Mouse (Mus musculus) stomach, embryonic 15.5 days (tissue): Measurements from ENCODE around the gene Smg1. TPM values are rescaled to one million over a fixed set of nuclear protein-coding genes. Genes with fewer than 3 reads are reported as not detected.

ENCODE experiments used
- ATAC-seq: fragments of 200-750 bp; cut with Nextera tagmentation; 2 replicates; pipeline ENCODE4 v1.8.0; 2017; ENCODE audit warnings: low read depth, moderate number of reproducible peaks, moderate TSS enrichment; ENCODE audit not compliant: insufficient read depth, low FRiP score
- H3K27ac ChIP-seq: fragments of 300-500 bp; sonication (generic); 2 replicates; pipeline ENCODE4 v1.5.1; 2015; ENCODE audit warnings: mild to moderate bottlenecking, inconsistent platforms
- H3K27me3 ChIP-seq: fragments of 300-500 bp; sonication (generic); replicated peaks from 2 replicates; pipeline ENCODE4 v1.6.1; 2015; ENCODE audit warnings: inconsistent platforms
- H3K36me3 ChIP-seq: fragments of 300-500 bp; sonication (generic); 2 replicates; pipeline ENCODE4 v1.6.1; 2015; ENCODE audit warnings: inconsistent platforms
- H3K4me1 ChIP-seq: fragments of 300-500 bp; sonication (generic); 2 replicates; pipeline ENCODE4 v1.6.1; 2015; ENCODE audit warnings: inconsistent platforms
- H3K4me2 ChIP-seq: fragments of 300-500 bp; sonication (generic); 2 replicates; pipeline ENCODE4 v1.6.1; 2015; ENCODE audit warnings: mild to moderate bottlenecking, inconsistent platforms
- H3K4me3 ChIP-seq: fragments of 300-500 bp; sonication (generic); replicated peaks from 2 replicates; pipeline ENCODE4 v1.5.1; 2015; ENCODE audit warnings: inconsistent platforms
- H3K9ac ChIP-seq: fragments of 300-500 bp; sonication (generic); 2 replicates; pipeline ENCODE4 v1.6.1; 2015; ENCODE audit warnings: inconsistent platforms
- H3K9me3 ChIP-seq: fragments of 300-500 bp; sonication (generic); 2 replicates; pipeline ENCODE4 v1.6.1; 2016; ENCODE audit warnings: inconsistent platforms
- WGBS: fragments of 180-500 bp; shearing (Covaris S2); methylation state at CpG from one replicate; pipeline ENCODE4 v1.1.7; 2015; 5-methylcytosine and 5-hydroxymethylcytosine counted together
- polyA plus RNA-seq: library from polyadenylated mRNA; unstranded; fragments of >200 nt; fragmentation: Nextera tagmentation; extraction: Ambion mirVana; gene quantifications from 2 replicates; pipeline ENCODE4 v1.2.1, GENCODE M21; 2015

Smg1 gene
- polyA plus RNA-seq, 1 experiment from 2014 or later, result 22.0 TPM

GRCm38 (mm10) chr7:118128925-118129429 is 114.5 kb downstream of the Smg1 start:
- H3K36me3 ChIP-seq, result peaks cover 7% of the 10 kb centered on the region; the same call in 1 of the 2 replicates
- peak; percentile 45 for ATAC-seq
- peak overlapping the region; percentile 78 for H3K4me3 ChIP-seq
- H3K9me3 ChIP-seq, result no peaks in the 10 kb centered on the region
- no peaks in the 10 kb centered on the region for H3K27me3 ChIP-seq
- H3K9ac ChIP-seq, result peak overlapping the region; percentile 85
- under 1% methylated on average over 21 of the region's 21 CpGs for WGBS
- peaks cover 21% of the 10 kb centered on the region for H3K4me1 ChIP-seq
- peak overlapping the region; percentile 69 for H3K4me2 ChIP-seq
- peak overlapping the region; percentile 96 for H3K27ac ChIP-seq

GRCm38 (mm10) chr7:118126219-118126875 is 117.1 kb downstream of the Smg1 start:
- 51% methylated on average over 11 of the region's 11 CpGs for WGBS
- no peak for ATAC-seq
- Histone ChIP-seq H3K27me3 (no peaks in the 10 kb centered on the region), H3K4me2 (peak overlapping the region; percentile 69; the same call in 1 of the 2 replicates), H3K4me1 (peaks cover 21% of the 10 kb centered on the region), H3K27ac (no peak overlapping the region), H3K9ac (no peak overlapping the region), H3K9me3 (no peaks in the 10 kb centered on the region), H3K4me3 (0 out of 2 replicates have a peak overlapping the region, but pooled peaks have one; percentile 0), H3K36me3 (peaks cover 15% of the 10 kb centered on the region)

- no peaks in the 10 kb centered on the region for H3K27me3 ChIP-seq
- H3K4me3 ChIP-seq, result no peak overlapping the region
- H3K4me2 ChIP-seq, result no peak overlapping the region
- no peaks in the 10 kb centered on the region for H3K9me3 ChIP-seq
- peaks cover 19% of the 10 kb centered on the region for H3K36me3 ChIP-seq
- no peak overlapping the region for H3K27ac ChIP-seq
- peaks cover 21% of the 10 kb centered on the region for H3K4me1 ChIP-seq
- no peak overlapping the region for H3K9ac ChIP-seq
- no peak for ATAC-seq
These were observed 117.7 kb downstream of the Smg1 start for GRCm38 (mm10) chr7:118125736-118126135.

GRCm38 (mm10) chr7:118123512-118124411 is 119.7 kb downstream of the Smg1 start:
- Histone ChIP-seq H3K9me3 (no peaks in the 10 kb centered on the region), H3K36me3 (peaks cover 33% of the 10 kb centered on the region), H3K4me3 (no peak overlapping the region), H3K4me2 (no peak overlapping the region), H3K9ac (no peak overlapping the region), H3K27me3 (no peaks in the 10 kb centered on the region), H3K4me1 (peaks cover 15% of the 10 kb centered on the region), H3K27ac (no peak overlapping the region)
- ATAC-seq, result no peak
- WGBS, result 62% methylated on average over 4 of the region's 4 CpGs

GRCm38 (mm10) chr7:118122235-118122634 is 121.2 kb downstream of the Smg1 start:
- 94% methylated on average over 7 of the region's 7 CpGs for WGBS
- H3K36me3 ChIP-seq, result peaks cover 35% of the 10 kb centered on the region
- H3K9ac ChIP-seq, result no peak overlapping the region
- H3K27ac ChIP-seq, result no peak overlapping the region
- no peak overlapping the region for H3K4me2 ChIP-seq
- H3K4me3 ChIP-seq, result no peak overlapping the region
- H3K4me1 ChIP-seq, result peaks cover 8% of the 10 kb centered on the region
- H3K27me3 ChIP-seq, result no peaks in the 10 kb centered on the region
- no peak for ATAC-seq
- H3K9me3 ChIP-seq, result no peaks in the 10 kb centered on the region

- Histone ChIP-seq H3K27ac (no peak overlapping the region), H3K4me1 (0 out of 2 replicates have a peak, but pooled peaks cover 4% of the 10 kb centered on the region), H3K4me3 (no peak overlapping the region), H3K36me3 (peaks cover 35% of the 10 kb centered on the region), H3K9ac (no peak overlapping the region), H3K27me3 (no peaks in the 10 kb centered on the region), H3K9me3 (no peaks in the 10 kb centered on the region), H3K4me2 (no peak overlapping the region)
- WGBS, result 65% methylated on average over 1 of the region's 1 CpGs
- ATAC-seq, result no peak
These were observed 122.8 kb downstream of the Smg1 start for GRCm38 (mm10) chr7:118120654-118121053.

- Histone ChIP-seq H3K4me3 (no peak overlapping the region), H3K9me3 (no peaks in the 10 kb centered on the region), H3K4me2 (no peak overlapping the region), H3K36me3 (peaks cover 35% of the 10 kb centered on the region), H3K27me3 (no peaks in the 10 kb centered on the region), H3K4me1 (0 out of 2 replicates have a peak, but pooled peaks cover 4% of the 10 kb centered on the region), H3K9ac (no peak overlapping the region), H3K27ac (no peak overlapping the region; the same call in 1 of the 2 replicates)
- WGBS, result 80% methylated on average over 5 of the region's 5 CpGs
- no peak for ATAC-seq
These were observed 123.5 kb downstream of the Smg1 start for GRCm38 (mm10) chr7:118119946-118120345.

- ATAC-seq, result no peak
- Histone ChIP-seq H3K27ac (peak overlapping the region; percentile 22; the same call in 1 of the 2 replicates), H3K4me2 (no peak overlapping the region), H3K36me3 (peaks cover 30% of the 10 kb centered on the region), H3K4me3 (no peak overlapping the region), H3K4me1 (peaks cover 6% of the 10 kb centered on the region; the same call in 1 of the 2 replicates), H3K9me3 (no peaks in the 10 kb centered on the region), H3K9ac (no peak overlapping the region), H3K27me3 (no peaks in the 10 kb centered on the region)
- 48% methylated on average over 2 of the region's 2 CpGs for WGBS
These were observed 124.3 kb downstream of the Smg1 start for GRCm38 (mm10) chr7:118119142-118119541.

GRCm38 (mm10) chr7:118118426-118118825 is 125.0 kb downstream of the Smg1 start:
- 84% methylated on average over 3 of the region's 3 CpGs for WGBS
- peaks cover 28% of the 10 kb centered on the region for H3K36me3 ChIP-seq
- no peak overlapping the region for H3K4me3 ChIP-seq
- no peaks in the 10 kb centered on the region for H3K9me3 ChIP-seq
- H3K27ac ChIP-seq, result peak overlapping the region; percentile 22; the same call in 1 of the 2 replicates
- no peak overlapping the region for H3K4me2 ChIP-seq
- ATAC-seq, result no peak
- no peak overlapping the region for H3K9ac ChIP-seq
- H3K4me1 ChIP-seq, result peaks cover 13% of the 10 kb centered on the region
- H3K27me3 ChIP-seq, result no peaks in the 10 kb centered on the region

- H3K4me2 ChIP-seq, result no peak overlapping the region
- H3K4me3 ChIP-seq, result no peak overlapping the region
- no peak overlapping the region for H3K9ac ChIP-seq
- 56% methylated on average over 4 of the region's 4 CpGs for WGBS
- H3K27me3 ChIP-seq, result no peaks in the 10 kb centered on the region
- H3K27ac ChIP-seq, result no peak overlapping the region
- H3K9me3 ChIP-seq, result no peaks in the 10 kb centered on the region
- peaks cover 19% of the 10 kb centered on the region for H3K4me1 ChIP-seq
- no peak for ATAC-seq
- H3K36me3 ChIP-seq, result peaks cover 30% of the 10 kb centered on the region
These were observed 125.8 kb downstream of the Smg1 start for GRCm38 (mm10) chr7:118117539-118118210.

GRCm38 (mm10) chr7:118116787-118117538 is 126.5 kb downstream of the Smg1 start:
- Histone ChIP-seq H3K27me3 (no peaks in the 10 kb centered on the region), H3K4me3 (peak overlapping the region; percentile 78; the same call in 1 of the 2 replicates), H3K27ac (no peak overlapping the region), H3K4me2 (peak overlapping the region; percentile 79), H3K36me3 (peaks cover 31% of the 10 kb centered on the region), H3K4me1 (peaks cover 25% of the 10 kb centered on the region), H3K9me3 (no peaks in the 10 kb centered on the region), H3K9ac (no peak overlapping the region)
- ATAC-seq, result no peak
- 13% methylated on average over 8 of the region's 8 CpGs for whole genome bisulfite sequencing
